Comparison of ENCODE assay signal across 19 mouse cellular contexts in the genomic region with DNA sequence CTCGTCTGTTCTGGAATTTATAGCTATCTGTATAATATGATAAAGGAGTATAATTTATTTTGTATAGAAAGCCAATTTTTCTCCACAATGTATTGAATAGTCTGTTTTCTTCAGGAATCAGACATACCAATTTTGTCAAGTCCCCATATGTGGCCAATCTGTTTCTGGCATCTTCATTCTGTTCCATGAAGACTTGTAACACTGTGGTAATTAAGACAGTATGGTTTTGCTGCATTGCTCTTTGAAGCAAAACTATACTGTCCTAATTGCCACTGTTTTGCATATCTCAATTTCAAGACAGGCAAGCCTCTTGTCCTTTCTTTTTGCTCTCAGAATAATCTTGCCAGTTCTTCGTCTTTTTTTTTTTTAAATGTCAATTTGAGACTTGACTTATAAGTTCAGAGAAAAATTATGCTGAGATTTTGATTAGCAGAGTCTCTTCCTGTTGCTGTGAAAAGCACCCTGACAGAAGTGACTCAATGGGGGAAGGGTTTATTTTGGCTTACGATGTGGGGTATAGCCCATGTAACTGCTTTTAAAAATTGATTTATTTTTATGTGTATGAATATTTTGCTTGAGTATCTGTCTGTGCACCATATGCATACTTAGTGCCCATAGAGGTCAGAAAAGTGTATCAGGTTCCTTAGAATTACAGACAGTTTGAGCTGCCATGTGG.
DNase-seq lines count a peak whose midpoint lies in the region; ATAC-seq lines count a peak whose summit lies in the region.
"Had no signal": no experiment of that assay in that cellular context is flagged by ENCODE, and none has a peak within 500 bp of the region (broad histone marks: within the 10 kb centered on the region; RNA-seq: fewer than 3 reads in every experiment).

No protein-coding gene starts in this region.

- H3K4me1 ChIP-seq in forebrain, embryonic 16.5 days (replicated peaks; ENCODE audit: control insufficient read depth, insufficient read depth, low read length) = no peaks in the 10 kb centered on the region
- H3K4me1 ChIP-seq in midbrain, embryonic 15.5 days = no peaks in the 10 kb centered on the region
- H3K4me1 ChIP-seq: embryonic facial prominence, embryonic 12.5 days; heart, embryonic 15.5 days; hindbrain, embryonic 13.5 days had no signal

- no peak for DNase-seq in frontal cortex, postnatal 10 days (ENCODE audit: low spot score in 2 of 2)
- peak; percentile 49 for DNase-seq in layer of hippocampus, adult 9-11 months
- DNase-seq in layer of hippocampus, postnatal 25 days (ENCODE audit: extremely low spot score in 1 of 2, low spot score in 1 of 2) = no peak
- DNase-seq: adrenal gland, adult 2 months; adrenal gland, postnatal 25 days; cerebellum, adult 11-12 months; cerebellum, adult 9-10 months; cerebellum, postnatal 25 days; gastrocnemius, postnatal 14 days; heart, adult 2 months; heart, postnatal 14 days had no signal

- H3K9ac ChIP-seq in forebrain, embryonic 16.5 days (replicated peaks; ENCODE audit: low read depth, low read length) = no peak overlapping the region
- no peak overlapping the region for H3K9ac ChIP-seq in midbrain, embryonic 15.5 days
- H3K9ac ChIP-seq: embryonic facial prominence, embryonic 12.5 days; heart, embryonic 15.5 days; hindbrain, embryonic 13.5 days had no signal

- no peaks in the 10 kb centered on the region for H3K9me3 ChIP-seq in forebrain, embryonic 16.5 days (ENCODE audit: control insufficient read depth, low read length)
- no peaks in the 10 kb centered on the region for H3K9me3 ChIP-seq in midbrain, embryonic 15.5 days
- H3K9me3 ChIP-seq: embryonic facial prominence, embryonic 12.5 days; heart, embryonic 15.5 days; hindbrain, embryonic 13.5 days had no signal

- peak; percentile 38; the same call in 1 of the 2 replicates for ATAC-seq in frontal cortex, adult (ENCODE audit: low TSS enrichment)
- ATAC-seq in forebrain, embryonic 16.5 days = peak; percentile 86
- ATAC-seq in midbrain, embryonic 15.5 days (replicated peaks) = no peak
- ATAC-seq: hindbrain, postnatal 0 days had no signal

- H3K36me3 ChIP-seq in forebrain, embryonic 16.5 days (ENCODE audit: control insufficient read depth, insufficient read depth) = no peaks in the 10 kb centered on the region
- H3K36me3 ChIP-seq in midbrain, embryonic 15.5 days (replicated peaks) = no peaks in the 10 kb centered on the region
- H3K36me3 ChIP-seq: embryonic facial prominence, embryonic 12.5 days; heart, embryonic 15.5 days; hindbrain, embryonic 13.5 days had no signal

- H3K27ac ChIP-seq in forebrain, embryonic 16.5 days (ENCODE audit: low read length) = no peak overlapping the region
- no peak overlapping the region for H3K27ac ChIP-seq in midbrain, embryonic 15.5 days
- H3K27ac ChIP-seq: embryonic facial prominence, embryonic 12.5 days; heart, adult 2 months; heart, embryonic 15.5 days; hindbrain, embryonic 13.5 days; hindbrain, postnatal 0 days had no signal

- H3K4me3 ChIP-seq in forebrain, embryonic 16.5 days (replicated peaks; ENCODE audit: low read length) = no peak overlapping the region
- H3K4me3 ChIP-seq in midbrain, embryonic 15.5 days = no peak overlapping the region
- H3K4me3 ChIP-seq: embryonic facial prominence, embryonic 12.5 days; heart, adult 2 months; heart, embryonic 15.5 days; hindbrain, embryonic 13.5 days had no signal

- no peak overlapping the region for H3K4me2 ChIP-seq in forebrain, embryonic 16.5 days (ENCODE audit: low read length)
- H3K4me2 ChIP-seq in midbrain, embryonic 15.5 days = no peak overlapping the region
- H3K4me2 ChIP-seq: embryonic facial prominence, embryonic 12.5 days; heart, embryonic 11.5 days; heart, embryonic 15.5 days; hindbrain, embryonic 13.5 days had no signal

- 63% methylated on average over 3 of the region's 3 CpGs for WGBS in forebrain, embryonic 16.5 days
- WGBS in midbrain, embryonic 15.5 days = 81% methylated on average over 3 of the region's 3 CpGs

- H3K27me3 ChIP-seq in forebrain, embryonic 16.5 days (replicated peaks; ENCODE audit: control insufficient read depth, insufficient read depth, low read length) = no peaks in the 10 kb centered on the region
- H3K27me3 ChIP-seq in midbrain, embryonic 15.5 days (replicated peaks) = no peaks in the 10 kb centered on the region
- H3K27me3 ChIP-seq: embryonic facial prominence, embryonic 12.5 days; heart, embryonic 15.5 days; hindbrain, embryonic 13.5 days had no signal
